Mouse (Mus musculus): ENCODE results near the gene Cgn. TPM values are rescaled to one million over a fixed set of nuclear protein-coding genes. Genes with fewer than 3 reads are reported as not detected.
A peak's percentile ranks its signal among the peaks of the same experiment; 100 is the strongest.

The Cgn gene
- polyA plus RNA-seq (2012; rRNA removed) (3.4 and 4.6 TPM in 2 replicates), polyA plus RNA-seq (2014; fragmentation: Nextera tagmentation; extraction: Ambion mirVana) (7.5 and 8.0 TPM in 2 replicates)

DNA sequence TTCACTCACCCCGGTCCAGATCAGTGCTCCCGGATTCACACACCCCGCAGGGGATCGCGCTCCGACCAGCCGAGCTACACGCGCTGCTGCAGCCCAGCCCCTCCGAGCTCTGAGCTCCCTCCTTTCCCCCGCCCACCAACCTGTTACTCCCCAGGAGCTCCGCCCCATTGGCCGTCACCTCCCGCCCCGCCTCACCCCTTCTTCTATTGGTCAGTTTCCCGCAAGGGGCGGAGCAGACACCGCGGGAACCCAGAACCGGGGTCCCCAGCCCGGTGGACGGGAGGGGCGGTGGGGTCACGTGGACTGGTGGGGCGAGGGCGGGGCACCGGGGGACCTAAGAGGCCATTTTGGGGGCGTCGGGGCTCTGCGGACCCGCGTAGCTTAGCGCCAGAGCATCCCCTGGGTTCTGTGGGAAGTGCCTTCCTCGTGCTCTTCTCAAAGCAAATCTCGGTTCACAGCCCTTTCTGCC, at the start of gene Cgn:
Gene Cgn, minus strand, starts transcription at position 126 of the 469 bp plus-strand sequence.
- peak; percentile 87; the same call in 1 of the 2 replicates for TF ChIP-seq POLR2A (IDR thresholded peaks at IDR 0.05; ENCODE audit: borderline replicate concordance, extremely low read depth, insufficient read depth, insufficient read length)
- under 1% methylated on average over 32 of the region's 35 CpGs for WGBS

DNA sequence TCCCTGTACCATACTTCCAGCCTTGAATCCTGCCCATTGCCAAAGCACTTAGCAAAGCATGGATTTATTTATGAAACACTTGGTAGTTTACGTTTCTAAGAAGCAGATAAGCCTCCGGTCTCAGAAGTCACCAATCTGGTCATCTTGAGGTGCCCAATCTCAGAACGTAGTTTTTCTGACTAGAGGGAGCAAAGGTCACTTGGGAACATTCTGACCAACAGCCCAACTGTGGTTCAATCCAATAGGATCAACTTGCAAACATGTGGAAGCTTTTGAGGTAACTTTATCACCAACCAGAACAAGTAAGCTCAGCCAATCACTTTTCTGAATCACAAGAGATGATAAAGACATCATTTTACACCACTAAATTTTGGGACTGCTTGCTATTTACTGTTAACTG, 49.1 kb upstream of the Cgn start:
- 77% methylated on average over 3 of the region's 3 CpGs for WGBS
- no peak for DNase-seq (ENCODE audit: low spot score)
- TF ChIP-seq POLR2A (IDR thresholded peaks at IDR 0.05; ENCODE audit: borderline replicate concordance, extremely low read depth, insufficient read depth, insufficient read length): no peak

More for the DNA sequence above, at the start of gene Cgn:
- Histone ChIP-seq H3K4me3 (replicated peaks; ENCODE audit: low read length) (peak within 1 kb of the TSS; percentile 53), H3K27me3 (ENCODE audit: control insufficient read depth, insufficient read depth, low read length) (no peaks in the 10 kb centered on the region), H3K27ac (replicated peaks; ENCODE audit: low read depth, low read length) (0 out of 2 replicates have a peak within 1 kb of the TSS, but pooled peaks have one; percentile 28), H3K4me1 (ENCODE audit: control insufficient read depth, insufficient read depth, low read length) (peaks cover 12% of the 10 kb centered on the region; the same call in 1 of the 2 replicates), H3K9ac (ENCODE audit: low read depth, low read length, severe bottlenecking) (peak within 1 kb of the TSS; percentile 67), H3K9me3 (ENCODE audit: control insufficient read depth, low read length) (no peaks in the 10 kb centered on the region), H3K36me3 (ENCODE audit: control insufficient read depth, insufficient read depth, low read length) (no peaks in the 10 kb centered on the region), H3K4me2 (replicated peaks; ENCODE audit: low read depth, low read length, severe bottlenecking) (peak within 1 kb of the TSS; percentile 82)
- ATAC-seq (ENCODE audit: low FRiP score, low read depth) (peak; percentile 99), DNase-seq (ENCODE audit: low spot score) (peak; percentile 95)

GRCm38 (mm10) chr3:94833358-94833757, 47.1 kb upstream of the Cgn start:
- H3K36me3 ChIP-seq (ENCODE audit: control insufficient read depth, insufficient read depth, low read length): no peaks in the 10 kb centered on the region
- H3K4me1 ChIP-seq (ENCODE audit: control insufficient read depth, insufficient read depth, low read length): peaks cover 4% of the 10 kb centered on the region; the same call in 1 of the 2 replicates
- no peak overlapping the region for H3K4me2 ChIP-seq (replicated peaks; ENCODE audit: low read depth, low read length, severe bottlenecking)
- no peak for DNase-seq (ENCODE audit: low spot score)
- no peak overlapping the region for H3K27ac ChIP-seq (replicated peaks; ENCODE audit: low read depth, low read length)
- no peak for TF ChIP-seq POLR2A (IDR thresholded peaks at IDR 0.05; ENCODE audit: borderline replicate concordance, extremely low read depth, insufficient read depth, insufficient read length)
- H3K9ac ChIP-seq (ENCODE audit: low read depth, low read length, severe bottlenecking): no peak overlapping the region
- no peak overlapping the region for H3K4me3 ChIP-seq (replicated peaks; ENCODE audit: low read length)
- H3K9me3 ChIP-seq (ENCODE audit: control insufficient read depth, low read length): no peaks in the 10 kb centered on the region
- ATAC-seq (ENCODE audit: low FRiP score, low read depth): no peak
- no peaks in the 10 kb centered on the region for H3K27me3 ChIP-seq (ENCODE audit: control insufficient read depth, insufficient read depth, low read length)

More for the DNA sequence above, 49.1 kb upstream of the Cgn start:
- Histone ChIP-seq H3K27ac (replicated peaks; ENCODE audit: low read depth, low read length) (no peak overlapping the region), H3K4me3 (replicated peaks; ENCODE audit: low read length) (no peak overlapping the region), H3K4me2 (replicated peaks; ENCODE audit: low read depth, low read length, severe bottlenecking) (no peak overlapping the region), H3K9ac (ENCODE audit: low read depth, low read length, severe bottlenecking) (no peak overlapping the region), H3K36me3 (ENCODE audit: control insufficient read depth, insufficient read depth, low read length) (no peaks in the 10 kb centered on the region), H3K4me1 (ENCODE audit: control insufficient read depth, insufficient read depth, low read length) (peaks cover 9% of the 10 kb centered on the region; the same call in 1 of the 2 replicates), H3K27me3 (ENCODE audit: control insufficient read depth, insufficient read depth, low read length) (no peaks in the 10 kb centered on the region), H3K9me3 (ENCODE audit: control insufficient read depth, low read length) (no peaks in the 10 kb centered on the region)
- no peak for ATAC-seq (ENCODE audit: low FRiP score, low read depth)

DNA sequence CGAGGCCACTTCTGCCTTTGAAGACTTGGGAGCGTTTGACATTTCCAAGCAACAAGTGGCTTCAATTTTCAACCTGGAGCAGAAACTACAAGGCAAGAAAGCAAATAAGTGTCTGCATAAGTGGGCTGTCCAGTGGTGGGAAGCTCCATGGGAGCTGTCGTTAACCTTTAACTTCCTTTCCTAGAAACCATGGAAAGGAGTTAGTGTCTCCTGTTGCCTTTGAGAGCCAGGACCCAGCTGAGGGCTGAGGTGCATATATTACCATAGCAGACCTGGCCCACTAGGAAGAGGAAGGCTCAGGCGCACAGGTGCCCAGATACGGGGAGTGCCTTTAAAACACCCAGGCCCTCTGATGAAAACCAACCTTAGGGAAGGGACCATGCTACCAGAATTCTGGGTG, 46.4 kb upstream of the Cgn start:
- Histone ChIP-seq H3K9ac (ENCODE audit: low read depth, low read length, severe bottlenecking) (no peak overlapping the region), H3K4me2 (replicated peaks; ENCODE audit: low read depth, low read length, severe bottlenecking) (no peak overlapping the region), H3K4me3 (replicated peaks; ENCODE audit: low read length) (no peak overlapping the region), H3K9me3 (ENCODE audit: control insufficient read depth, low read length) (no peaks in the 10 kb centered on the region), H3K36me3 (ENCODE audit: control insufficient read depth, insufficient read depth, low read length) (no peaks in the 10 kb centered on the region), H3K27ac (replicated peaks; ENCODE audit: low read depth, low read length) (no peak overlapping the region), H3K27me3 (ENCODE audit: control insufficient read depth, insufficient read depth, low read length) (no peaks in the 10 kb centered on the region), H3K4me1 (ENCODE audit: control insufficient read depth, insufficient read depth, low read length) (peaks cover 4% of the 10 kb centered on the region; the same call in 1 of the 2 replicates)
- no peak for TF ChIP-seq POLR2A (IDR thresholded peaks at IDR 0.05; ENCODE audit: borderline replicate concordance, extremely low read depth, insufficient read depth, insufficient read length)
- WGBS: 65% methylated on average over 5 of the region's 5 CpGs
- DNase-seq (ENCODE audit: low spot score) (no peak), ATAC-seq (ENCODE audit: low FRiP score, low read depth) (no peak)

DNA sequence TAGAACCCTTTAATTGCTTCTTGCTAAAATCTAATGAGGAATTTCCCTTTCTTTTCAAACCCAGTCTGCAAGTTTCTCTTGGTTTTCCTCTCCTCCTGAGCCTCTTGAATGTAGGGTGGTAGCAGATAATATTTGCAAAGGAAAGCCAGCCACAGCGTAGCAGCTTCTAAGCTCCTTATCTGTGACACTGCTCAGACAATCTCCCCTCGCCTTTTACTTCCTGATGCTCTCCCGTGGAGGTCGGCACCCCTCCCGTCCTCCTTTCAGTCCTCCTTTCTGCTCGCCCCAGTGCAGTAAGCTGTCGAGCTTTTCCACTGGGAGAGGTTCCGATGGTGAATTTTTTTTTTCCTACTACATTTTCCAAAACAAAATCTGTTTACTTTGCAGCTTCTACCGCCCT, 45.8 kb upstream of the Cgn start:
- peaks cover 4% of the 10 kb centered on the region; the same call in 1 of the 2 replicates for H3K4me1 ChIP-seq (ENCODE audit: control insufficient read depth, insufficient read depth, low read length)
- no peaks in the 10 kb centered on the region for H3K36me3 ChIP-seq (ENCODE audit: control insufficient read depth, insufficient read depth, low read length)
- 29% methylated on average over 9 of the region's 9 CpGs for WGBS
- H3K9ac ChIP-seq (ENCODE audit: low read depth, low read length, severe bottlenecking): no peak overlapping the region
- no peak for DNase-seq (ENCODE audit: low spot score)
- no peak overlapping the region for H3K4me2 ChIP-seq (replicated peaks; ENCODE audit: low read depth, low read length, severe bottlenecking)
- H3K27me3 ChIP-seq (ENCODE audit: control insufficient read depth, insufficient read depth, low read length): no peaks in the 10 kb centered on the region
- no peak for ATAC-seq (ENCODE audit: low FRiP score, low read depth)
- H3K9me3 ChIP-seq (ENCODE audit: control insufficient read depth, low read length): no peaks in the 10 kb centered on the region
- H3K27ac ChIP-seq (replicated peaks; ENCODE audit: low read depth, low read length): no peak overlapping the region
- no peak overlapping the region for H3K4me3 ChIP-seq (replicated peaks; ENCODE audit: low read length)
- no peak for TF ChIP-seq POLR2A (IDR thresholded peaks at IDR 0.05; ENCODE audit: borderline replicate concordance, extremely low read depth, insufficient read depth, insufficient read length)
